Mouse (Mus musculus) cerebellum, adult 2 months (tissue): ENCODE measurements around the gene Serpina5. TPM values are rescaled to one million over a fixed set of nuclear protein-coding genes. Genes with fewer than 3 reads are reported as not detected.

Experiments
- DNase-seq, 2 experiments: peaks; one replicate each; pipeline ENCODE4 v3.0.0; 2021
- H3K27ac ChIP-seq: fragments of 200-500 bp; 2 replicates; pipeline ENCODE4 v1.5.1; 2012; ENCODE audit warnings: low read length, control low read depth, inconsistent platforms; ENCODE audit not compliant: insufficient read depth
- H3K27me3 ChIP-seq: fragments of 200-500 bp; 2 replicates; pipeline ENCODE4 v1.6.1; 2012; ENCODE audit warnings: inconsistent platforms, mild to moderate bottlenecking, low read length, moderate library complexity; ENCODE audit not compliant: control insufficient read depth, insufficient read depth
- H3K4me1 ChIP-seq: fragments of 200-500 bp; 2 replicates; pipeline ENCODE4 v1.6.1; 2011; ENCODE audit warnings: low read length; ENCODE audit not compliant: control insufficient read depth, insufficient read depth
- H3K4me3 ChIP-seq: fragments of 200-500 bp; replicated peaks from 2 replicates; pipeline ENCODE3; 2011; ENCODE audit warnings: mild to moderate bottlenecking, low read depth, low read length, control low read depth; ENCODE audit not compliant: insufficient read depth
- CTCF ChIP-seq: fragments of 200-500 bp; IDR thresholded peaks from 2 replicates; pipeline ENCODE4 v1.5.1; 2011; ENCODE audit warnings: low read depth, mild to moderate bottlenecking, control low read depth, low read length, moderate library complexity, borderline replicate concordance; ENCODE audit not compliant: insufficient read depth
- POLR2A ChIP-seq: fragments of 200-500 bp; IDR thresholded peaks from 2 replicates; pipeline ENCODE4 v1.6.1; 2011; ENCODE audit warnings: low read length, control low read depth, borderline replicate concordance; ENCODE audit not compliant: insufficient read depth
- WGBS: fragments of 180-500 bp; shearing (Covaris S2); methylation state at CpG from one replicate; pipeline ENCODE4 v1.1.7; 2018; 5-methylcytosine and 5-hydroxymethylcytosine counted together
- polyA plus RNA-seq: library from polyadenylated mRNA; depleted of rRNA; stranded (reverse); fragments of >200 nt; gene quantifications from 2 replicates; pipeline ENCODE4 v1.2.3, GENCODE M21; 2012

Gene Serpina5
- polyA plus RNA-seq, 1 experiment: not detected

DNA sequence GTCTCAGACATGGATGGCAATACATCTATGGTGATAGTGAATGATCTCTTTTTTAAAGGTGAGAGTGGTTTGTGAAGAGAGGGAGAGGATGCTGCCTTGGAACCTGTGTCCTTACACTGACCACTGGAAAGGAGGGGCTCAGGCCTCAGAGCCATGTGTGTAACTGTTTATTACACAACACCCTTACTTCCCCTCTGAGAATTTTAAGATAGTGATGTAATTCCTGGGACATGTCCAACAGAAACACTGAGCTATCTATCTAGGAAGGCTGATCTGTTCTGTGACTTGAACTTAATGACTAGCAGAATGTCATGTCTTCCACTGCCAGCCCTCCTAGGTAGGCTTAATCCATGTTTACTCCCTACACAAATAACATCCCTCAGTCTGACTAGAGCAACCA lies 30.1 kb downstream of the Serpina5 start:
- Histone ChIP-seq H3K27ac (no peak overlapping the region), H3K27me3 (no peaks in the 10 kb centered on the region), H3K4me3 (no peak overlapping the region), H3K4me1 (no peaks in the 10 kb centered on the region)
- TF ChIP-seq CTCF: no peak
- TF ChIP-seq POLR2A: no peak
- no peak for DNase-seq

DNA sequence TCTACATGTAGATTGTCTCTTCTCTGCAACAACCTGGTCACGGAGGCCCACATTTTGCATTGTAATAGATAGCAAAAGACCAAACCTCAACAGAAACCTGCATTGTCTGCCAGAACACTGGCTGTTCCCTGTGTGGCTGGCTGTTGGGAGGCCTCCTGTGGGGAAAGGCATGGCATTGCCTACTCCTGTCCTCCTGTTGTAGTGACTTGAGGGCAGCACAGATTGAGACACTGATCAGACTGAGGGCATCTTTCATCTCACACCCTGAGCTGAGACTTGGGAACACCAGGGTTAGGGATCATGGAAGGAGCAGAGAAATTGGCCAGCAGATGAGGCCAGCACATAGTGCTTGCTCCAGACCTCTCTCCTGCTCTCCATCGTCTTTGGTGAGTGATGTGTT lies 37.3 kb downstream of the Serpina5 start:
- DNase-seq: no peak
- Histone ChIP-seq H3K4me1 (no peaks in the 10 kb centered on the region), H3K27ac (no peak overlapping the region), H3K27me3 (no peaks in the 10 kb centered on the region), H3K4me3 (no peak overlapping the region)
- 87% methylated on average over 2 of the region's 2 CpGs for WGBS
- TF ChIP-seq CTCF (no peak), POLR2A (no peak)

DNA sequence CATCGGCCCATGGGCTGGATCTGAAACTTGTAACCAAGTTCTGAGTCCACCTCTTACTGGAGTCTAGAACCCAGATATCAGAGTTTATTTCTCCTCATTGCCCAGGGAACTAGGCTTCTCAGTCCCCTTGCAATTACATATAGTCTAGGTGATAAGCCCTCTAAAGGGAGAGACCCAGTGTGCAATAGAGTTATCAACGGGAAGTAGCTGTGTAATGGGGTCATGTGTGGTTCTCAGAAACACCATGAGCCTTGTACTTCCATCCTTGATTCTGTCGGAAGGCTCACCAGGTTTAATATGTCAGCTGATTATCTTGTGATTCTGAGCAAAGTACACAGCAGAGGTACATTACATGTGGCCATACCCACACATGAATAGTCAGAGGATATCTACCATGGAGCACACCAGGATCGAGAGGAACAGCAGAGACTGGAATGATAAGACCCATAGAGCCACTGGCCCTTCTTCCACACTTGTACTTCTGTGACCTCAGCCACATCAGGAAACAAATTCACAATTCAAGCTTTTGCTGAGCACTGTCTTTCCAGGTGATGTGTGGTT lies 39.7 kb downstream of the Serpina5 start:
- Histone ChIP-seq H3K27ac (no peak overlapping the region), H3K4me1 (no peaks in the 10 kb centered on the region), H3K4me3 (no peak overlapping the region), H3K27me3 (no peaks in the 10 kb centered on the region)
- DNase-seq: no peak
- TF ChIP-seq POLR2A (no peak), CTCF (no peak)
- 90% methylated on average over 4 of the region's 4 CpGs for WGBS

DNA sequence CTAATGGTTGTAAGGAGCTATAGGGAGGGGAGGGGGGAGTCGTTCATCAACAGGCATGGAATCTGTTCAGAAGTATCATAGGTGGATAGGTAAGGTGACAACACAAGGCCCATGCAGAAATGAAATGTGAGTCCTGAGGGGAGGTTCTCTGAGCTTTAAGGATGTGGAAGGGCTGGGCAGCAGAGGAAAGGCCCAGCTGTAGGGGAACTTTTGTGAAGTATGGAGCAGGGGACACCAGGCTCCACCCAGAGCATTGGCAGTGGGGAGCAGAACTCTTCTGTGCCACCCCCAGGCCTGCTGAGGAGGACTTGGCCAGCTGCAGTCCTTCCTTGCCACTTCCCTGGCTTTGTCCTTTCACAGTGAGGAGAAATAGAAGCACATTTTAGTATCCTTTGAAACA lies 40.6 kb downstream of the Serpina5 start:
- H3K27ac ChIP-seq: no peak overlapping the region
- no peaks in the 10 kb centered on the region for H3K4me1 ChIP-seq
- 83% methylated on average over 1 of the region's 1 CpGs for WGBS
- no peaks in the 10 kb centered on the region for H3K27me3 ChIP-seq
- no peak for DNase-seq
- H3K4me3 ChIP-seq: no peak overlapping the region
- no peak for TF ChIP-seq CTCF
- TF ChIP-seq POLR2A: no peak

DNA sequence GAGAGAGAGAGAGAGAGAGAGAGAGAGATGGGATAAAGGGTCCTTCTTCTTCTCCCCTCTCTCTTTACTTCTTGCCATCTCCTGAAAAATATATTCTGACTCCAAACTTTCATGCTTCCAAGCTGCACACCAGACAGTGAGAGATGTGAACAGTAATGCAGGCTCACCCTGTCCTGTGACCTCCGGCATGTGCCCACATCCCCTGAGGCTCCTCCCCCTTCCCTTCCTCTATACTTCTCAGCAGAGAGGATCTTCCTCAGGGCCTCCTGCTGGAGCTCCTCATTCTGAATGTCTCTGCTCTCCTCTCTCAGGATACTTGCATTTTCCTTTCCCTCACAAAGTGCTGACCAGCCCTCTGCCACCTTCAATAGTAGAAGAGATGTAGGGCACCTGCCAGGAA lies 41.5 kb downstream of the Serpina5 start:
- TF ChIP-seq CTCF: no peak
- 57% methylated on average over 1 of the region's 1 CpGs for WGBS
- no peak for DNase-seq

DNA sequence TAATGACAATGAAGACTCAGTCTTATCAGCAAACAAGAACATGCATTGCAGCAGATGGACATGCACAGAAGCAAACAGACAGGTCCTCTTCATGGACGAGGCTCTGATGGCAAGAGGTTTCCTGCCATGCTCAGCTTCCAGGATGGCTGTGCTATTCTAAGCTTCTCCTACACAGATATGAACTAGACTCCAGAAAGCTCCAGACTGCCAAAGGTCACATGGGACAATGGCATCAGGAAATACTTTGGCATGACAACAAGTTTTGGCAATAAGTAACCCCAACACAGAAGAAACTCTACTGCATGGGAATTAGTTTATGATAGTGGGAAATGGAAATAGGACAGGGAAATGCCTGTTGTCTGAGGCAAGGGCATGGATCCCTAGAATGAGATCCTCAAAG lies 42.4 kb downstream of the Serpina5 start:
- TF ChIP-seq CTCF (no peak), POLR2A (no peak)
- no peaks in the 10 kb centered on the region for H3K4me1 ChIP-seq
- H3K27ac ChIP-seq: no peak overlapping the region
- WGBS: 73% methylated on average over 1 of the region's 1 CpGs
- no peak for DNase-seq
- no peaks in the 10 kb centered on the region for H3K27me3 ChIP-seq
- H3K4me3 ChIP-seq: no peak overlapping the region

More for the DNA sequence above, 41.5 kb downstream of the Serpina5 start:
- H3K27me3 ChIP-seq: no peaks in the 10 kb centered on the region
- H3K4me3 ChIP-seq: no peak overlapping the region
- H3K4me1 ChIP-seq: no peaks in the 10 kb centered on the region
- H3K27ac ChIP-seq: no peak overlapping the region

DNA sequence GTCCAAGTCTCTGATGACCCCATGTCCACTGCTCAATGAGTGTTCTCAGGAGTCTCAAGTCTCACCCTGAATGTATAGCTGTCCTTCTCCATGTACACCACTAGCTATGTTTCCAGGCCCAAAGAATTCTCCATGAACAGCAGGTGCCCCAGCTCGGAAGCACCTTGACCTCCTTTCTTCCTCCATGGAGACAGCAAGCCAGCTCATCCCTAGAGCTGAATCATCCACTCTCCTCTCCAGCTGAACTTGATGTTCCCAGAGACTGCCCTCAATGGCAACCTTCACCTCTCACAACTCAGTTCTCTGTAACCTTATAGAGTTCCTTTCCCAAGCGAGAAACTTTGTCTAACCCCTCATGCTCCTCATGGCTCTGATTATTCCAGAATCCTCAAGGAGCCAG lies 44.7 kb downstream of the Serpina5 start:
- DNase-seq: no peak
- Histone ChIP-seq H3K4me1 (no peaks in the 10 kb centered on the region), H3K27me3 (no peaks in the 10 kb centered on the region), H3K4me3 (no peak overlapping the region), H3K27ac (no peak overlapping the region)
- TF ChIP-seq CTCF: no peak
- no peak for TF ChIP-seq POLR2A
- 86% methylated on average over 2 of the region's 2 CpGs for WGBS

DNA sequence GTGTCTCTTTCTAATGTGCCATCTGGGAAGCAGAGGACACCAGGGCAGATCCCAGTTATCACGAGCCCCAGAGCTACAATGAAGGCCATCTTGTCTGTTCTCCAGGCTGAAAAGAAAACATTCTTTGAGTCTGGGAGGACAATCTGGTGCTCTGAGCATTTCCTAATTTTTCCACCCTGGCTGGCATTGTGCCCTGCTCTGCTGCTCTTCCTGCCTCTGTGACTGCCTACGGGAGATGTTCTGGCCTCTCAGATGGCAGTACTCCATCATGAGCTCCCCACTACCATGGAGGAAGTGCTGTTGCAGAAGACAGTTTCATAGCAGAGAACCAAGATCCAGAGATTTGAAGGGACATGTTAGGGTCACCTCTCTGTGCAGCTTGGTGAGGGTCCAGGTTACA lies 51.1 kb downstream of the Serpina5 start:
- H3K4me3 ChIP-seq: no peak overlapping the region
- no peaks in the 10 kb centered on the region; the same call in 1 of the 2 replicates for H3K27me3 ChIP-seq
- H3K4me1 ChIP-seq: no peaks in the 10 kb centered on the region
- WGBS: 19% methylated on average over 2 of the region's 2 CpGs
- TF ChIP-seq POLR2A: no peak
- no peak for TF ChIP-seq CTCF
- no peak overlapping the region for H3K27ac ChIP-seq
- peak in 1 of 2 experiments; percentile 9 for DNase-seq

DNA sequence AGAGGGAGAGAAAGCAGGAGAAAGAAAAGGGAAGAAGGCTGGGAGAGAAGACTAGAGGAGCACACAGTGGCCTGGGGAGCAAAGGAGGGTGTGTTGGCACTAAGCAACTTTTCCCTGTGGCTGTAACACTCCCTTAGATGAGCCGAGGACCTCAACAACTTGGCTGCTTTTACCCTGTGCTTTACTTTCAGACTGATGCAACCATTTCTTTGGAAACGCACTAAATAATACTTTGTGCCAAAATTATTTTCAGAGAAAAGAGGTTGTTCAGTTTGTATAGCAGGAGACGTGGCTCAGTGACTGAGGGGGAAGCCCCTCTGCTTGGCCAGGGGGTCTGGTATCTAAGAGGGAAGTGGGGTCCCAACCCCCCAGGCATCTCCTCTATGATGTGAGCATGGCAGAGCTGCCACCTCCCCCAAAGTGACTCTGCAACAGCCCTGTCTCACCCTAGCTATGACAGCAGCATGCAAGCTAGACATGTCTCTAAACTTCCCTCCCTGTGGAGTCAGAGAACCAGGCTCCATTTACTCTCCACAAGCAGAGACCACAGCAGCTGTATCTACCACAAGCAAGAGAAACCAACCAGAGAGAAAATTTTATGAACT lies 52.2 kb downstream of the Serpina5 start:
- Histone ChIP-seq H3K4me1 (no peaks in the 10 kb centered on the region), H3K27me3 (no peaks in the 10 kb centered on the region; the same call in 1 of the 2 replicates), H3K4me3 (no peak overlapping the region), H3K27ac (no peak overlapping the region)
- 57% methylated on average over 3 of the region's 3 CpGs for WGBS
- TF ChIP-seq POLR2A: no peak
- no peak for TF ChIP-seq CTCF
- DNase-seq: no peak
